Mouse (Mus musculus): ENCODE measurements at regions not wholly inside any gene's neighbourhood (a gene's known extent, or its start where the extent isn't known, plus 50 kb on each side); places are given as distances from the start of the nearest gene placed in this dataset.

DNA sequence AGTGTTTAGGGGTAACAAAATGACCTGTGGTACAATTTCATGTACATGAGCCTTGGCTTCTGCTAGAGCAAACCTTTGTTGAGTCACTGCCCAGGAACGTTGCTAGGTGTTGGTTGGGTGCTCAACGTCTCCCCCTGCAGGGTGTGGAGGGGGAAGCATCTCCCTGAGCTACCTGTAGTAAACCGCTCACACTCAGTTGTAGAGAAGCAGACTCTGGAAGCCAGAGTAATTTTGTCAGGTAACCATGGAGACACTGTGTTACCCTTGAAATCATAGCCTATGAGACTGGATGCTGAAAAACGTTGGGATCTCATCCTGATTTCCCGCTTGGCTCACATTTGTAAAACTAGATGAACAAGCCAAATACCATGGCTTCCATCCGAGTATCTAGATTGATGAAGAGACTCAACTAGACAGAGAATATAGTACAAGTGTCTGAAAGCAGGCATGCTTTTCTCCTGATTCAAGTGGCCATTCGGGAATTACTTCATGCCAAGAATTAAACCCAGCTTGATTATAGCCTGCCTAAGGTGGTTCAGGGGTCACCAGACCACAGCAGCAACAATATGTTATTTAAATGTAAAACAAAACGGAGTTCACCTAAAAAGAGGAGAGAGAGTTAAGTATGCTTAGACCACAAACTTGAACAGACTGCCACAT lies 63.7 kb upstream of the Ctla4 start:
- peak; percentile 20 to 25 for DNase-seq (ENCODE audit: low spot score in 2 of 2)

DNA sequence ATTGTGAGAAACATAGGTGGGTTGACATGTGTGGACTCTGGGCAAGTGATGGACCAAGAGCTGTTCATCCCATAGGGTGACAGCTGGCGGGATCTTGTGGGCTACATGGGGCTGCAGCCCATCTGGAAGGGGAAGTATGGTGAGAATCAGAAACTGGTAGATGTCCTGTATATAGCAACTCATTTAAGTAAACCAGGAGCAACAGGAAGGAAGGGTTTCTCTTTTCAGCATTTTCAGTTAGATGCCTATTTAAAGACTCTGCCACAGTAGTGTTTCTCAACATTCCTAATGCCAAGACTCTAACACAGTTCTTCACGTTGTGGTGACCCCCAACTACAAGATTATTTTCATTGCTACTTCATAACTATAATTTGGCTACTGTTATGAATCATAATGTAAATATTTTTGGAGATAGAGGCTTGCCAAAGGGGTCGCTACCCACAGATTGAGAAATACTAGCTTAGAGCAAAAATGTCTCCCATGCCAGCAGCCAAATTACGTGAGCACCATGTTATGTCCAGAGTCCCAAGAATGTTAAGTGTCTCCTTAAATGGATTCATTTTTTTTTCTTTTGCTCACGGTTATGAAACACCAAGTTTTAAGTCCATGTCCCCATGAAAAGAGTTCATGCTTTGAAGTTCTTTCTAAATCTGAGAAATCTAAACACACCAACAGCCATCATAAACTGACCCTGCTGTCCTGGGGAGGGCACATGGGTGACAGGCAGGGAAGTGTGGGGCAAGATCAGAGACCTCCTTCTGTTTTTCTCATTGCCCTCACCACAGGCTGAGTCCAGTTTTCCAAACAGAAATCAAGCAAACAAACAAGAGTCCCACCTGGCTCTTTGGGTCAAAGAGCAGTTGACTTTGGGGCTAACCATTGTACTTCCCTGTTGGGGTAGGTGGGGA lies 62.3 kb upstream of the Ctla4 start:
- DNase-seq (ENCODE audit: low spot score in 2 of 2), result no peak

DNA sequence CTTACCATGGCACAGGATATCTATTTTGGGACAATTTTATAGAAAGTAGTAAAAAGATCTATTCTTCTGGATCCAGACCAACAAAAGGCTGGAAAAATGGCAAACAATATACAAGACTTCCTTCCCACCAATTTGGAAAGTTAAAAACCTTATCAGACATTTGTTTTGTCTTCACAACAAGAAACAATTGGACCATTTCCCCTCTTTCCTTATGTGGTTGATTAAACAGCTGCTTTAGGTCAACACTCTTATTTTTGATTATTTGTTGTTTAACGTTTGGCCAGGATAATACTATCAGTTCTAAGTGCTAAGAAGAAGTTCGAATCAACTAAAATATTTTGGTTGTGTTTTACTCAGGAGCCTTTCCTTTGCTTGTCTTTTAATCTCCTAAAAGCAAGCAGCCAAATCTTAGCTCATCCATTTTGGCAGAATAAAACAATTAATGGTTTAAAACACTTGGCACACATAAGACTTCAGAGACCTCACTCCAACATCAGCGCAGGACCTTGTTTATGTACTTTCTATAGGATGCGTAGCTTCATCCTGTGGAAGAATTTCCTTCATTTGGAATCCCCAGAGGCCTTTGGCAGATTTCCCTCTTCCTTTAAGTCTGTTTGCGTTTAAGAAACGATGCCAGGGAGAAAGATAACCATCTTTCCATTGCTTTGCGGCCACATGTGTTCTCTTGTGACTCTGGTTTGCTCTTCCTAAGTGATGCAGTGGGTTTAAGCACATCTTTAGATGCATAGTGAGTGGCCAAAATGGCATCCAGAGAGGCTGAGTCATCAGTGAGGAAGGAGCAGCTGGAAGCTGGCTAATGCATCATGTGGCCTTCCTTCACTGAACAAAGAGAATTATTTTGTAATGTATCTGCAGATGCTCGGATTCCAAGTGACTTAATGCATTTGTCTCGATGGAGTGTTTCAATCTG lies 61.3 kb upstream of the Ctla4 start:
- no peak for DNase-seq (ENCODE audit: low spot score in 2 of 2)

DNA sequence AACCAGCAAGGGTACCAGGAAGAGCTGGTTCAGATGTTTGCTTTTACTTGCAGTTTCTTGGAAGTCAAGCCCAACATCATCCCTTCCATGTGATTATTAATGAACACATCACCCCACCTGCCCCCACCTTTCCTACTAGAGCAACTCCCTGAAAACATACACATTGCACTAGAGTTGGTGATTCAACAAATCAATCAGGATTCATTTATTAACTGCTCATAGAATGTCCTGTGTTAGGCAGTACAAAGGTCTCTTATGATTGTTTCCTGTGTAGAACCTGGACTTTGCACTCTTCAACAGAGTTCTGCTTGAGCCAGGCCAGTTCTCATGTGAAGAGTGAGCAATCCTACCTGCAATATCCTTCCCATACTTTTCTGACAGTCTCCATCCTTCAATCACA lies 59.8 kb upstream of the Ctla4 start:
- DNase-seq (ENCODE audit: low spot score in 2 of 2), result no peak

DNA sequence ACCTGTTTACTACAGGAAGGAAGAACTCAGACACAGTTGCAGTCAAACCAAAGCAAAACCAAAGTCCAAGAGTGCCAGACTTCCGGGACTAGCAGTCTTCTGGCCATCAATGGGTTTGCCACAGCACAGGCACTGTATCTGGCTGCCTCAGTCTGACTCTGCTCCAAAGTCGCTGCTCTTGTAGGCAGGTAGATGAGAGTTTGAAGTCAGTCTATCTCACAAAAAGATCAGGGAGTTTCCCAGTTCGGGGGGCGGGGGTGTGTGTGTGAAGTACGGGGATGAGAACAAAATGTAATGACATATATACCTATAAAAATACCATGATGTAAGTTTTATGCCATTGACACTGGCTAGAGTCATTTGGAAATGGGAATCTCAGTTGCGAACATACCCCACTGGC lies 58.6 kb upstream of the Ctla4 start:
- DNase-seq (ENCODE audit: low spot score in 2 of 2), result no peak

DNA sequence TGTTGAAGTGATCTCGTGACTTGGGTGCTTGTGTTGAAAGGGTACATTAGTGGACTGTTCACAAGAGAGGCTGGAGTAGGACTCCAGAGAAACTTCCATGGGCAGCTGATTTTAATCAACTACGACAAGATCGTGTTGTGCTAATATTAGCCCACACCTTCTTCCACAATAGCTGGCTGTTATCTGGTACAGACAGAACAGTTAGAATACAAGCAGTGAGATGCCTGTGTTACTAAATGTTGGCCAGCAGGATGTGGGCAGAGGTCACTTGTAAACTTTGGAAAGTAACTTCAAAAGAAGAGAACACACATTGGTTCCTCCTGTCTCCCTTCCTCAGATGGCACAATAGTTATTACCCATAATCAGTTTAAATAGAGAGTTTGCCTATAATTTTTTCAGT lies 57.0 kb upstream of the Ctla4 start:
- no peak for DNase-seq (ENCODE audit: low spot score in 2 of 2)

DNA sequence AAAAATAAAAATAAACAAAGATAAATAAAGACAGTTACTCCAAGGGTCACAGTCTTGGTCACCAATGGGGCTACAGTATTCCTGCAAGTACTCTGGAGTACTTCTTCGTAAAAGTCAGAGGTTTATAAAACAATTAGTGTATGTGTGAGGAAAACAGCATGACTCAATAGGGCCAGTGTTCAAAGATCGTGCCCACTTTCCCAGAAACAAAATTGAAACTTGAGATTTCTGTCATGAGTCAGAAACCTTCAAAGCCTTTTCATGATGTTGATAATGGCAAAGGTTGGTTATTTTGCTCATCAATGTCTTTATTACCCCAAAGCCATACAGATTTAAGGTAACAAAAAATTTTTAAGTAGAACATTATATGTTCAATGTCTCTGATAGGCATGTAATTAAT lies 53.1 kb upstream of the Ctla4 start:
- DNase-seq (ENCODE audit: low spot score in 2 of 2), result no peak

All from adrenal gland, postnatal 4 days (tissue).